Mouse (Mus musculus) lung, embryonic 14.5 days (tissue): ENCODE measurements around the gene Ptprf. TPM values are rescaled to one million over a fixed set of nuclear protein-coding genes. Genes with fewer than 3 reads are reported as not detected.

Experiments
- ATAC-seq: fragments of 200-750 bp; cut with Nextera tagmentation; 2 replicates; pipeline ENCODE4 v1.8.0; 2017; ENCODE audit warnings: mild to moderate bottlenecking, moderate TSS enrichment, moderate library complexity; ENCODE audit not compliant: insufficient read depth
- DNase-seq: peaks from one replicate; pipeline ENCODE4 v3.0.0-alpha.2; 2015
- H3K27ac ChIP-seq: fragments of 300-500 bp; sonication (generic); 2 replicates; pipeline ENCODE4 v1.5.1; 2014; ENCODE audit warnings: low read depth, mild to moderate bottlenecking, moderate library complexity
- H3K27me3 ChIP-seq: fragments of 300-500 bp; sonication (generic); 2 replicates; pipeline ENCODE4 v1.6.1; 2014; ENCODE audit warnings: low read length, control low read depth; ENCODE audit not compliant: insufficient read depth
- H3K36me3 ChIP-seq: fragments of 300-500 bp; sonication (generic); 2 replicates; pipeline ENCODE4 v1.6.1; 2014; ENCODE audit warnings: control low read depth; ENCODE audit not compliant: insufficient read depth
- H3K4me1 ChIP-seq: fragments of 300-500 bp; sonication (generic); 2 replicates; pipeline ENCODE4 v1.6.1; 2014; ENCODE audit warnings: antibody characterized with exemption, control low read depth; ENCODE audit not compliant: insufficient read depth
- H3K4me2 ChIP-seq: fragments of 300-500 bp; sonication (generic); 2 replicates; pipeline ENCODE4 v1.6.1; 2014; ENCODE audit warnings: mild to moderate bottlenecking
- H3K4me3 ChIP-seq: fragments of 300-500 bp; sonication (generic); 2 replicates; pipeline ENCODE4 v1.5.1; 2014; ENCODE audit warnings: low read depth, low read length
- H3K9ac ChIP-seq: fragments of 300-500 bp; sonication (generic); 2 replicates; pipeline ENCODE4 v1.6.1; 2014
- H3K9me3 ChIP-seq: fragments of 300-500 bp; sonication (generic); 2 replicates; pipeline ENCODE4 v1.6.1; 2016; ENCODE audit warnings: low read depth, low read length, control low read depth
- CTCF ChIP-seq: IDR thresholded peaks from 2 replicates; pipeline ENCODE4 v1.5.1; 2016; ENCODE audit warnings: antibody characterized with exemption, low read depth
- WGBS: fragments of 180-500 bp; shearing (Covaris S2); extraction: QIAGEN DNeasy Blood & Tissue Kit; methylation state at CpG from one replicate; pipeline ENCODE4 v1.1.7; 2014; 5-methylcytosine and 5-hydroxymethylcytosine counted together
- polyA plus RNA-seq: library from polyadenylated mRNA; unstranded; fragments of >200 nt; fragmentation: Nextera tagmentation; extraction: Ambion mirVana; gene quantifications from 2 replicates; pipeline ENCODE4 v1.2.1, GENCODE M21; 2014

Ptprf gene
- polyA plus RNA-seq, 1 experiment from 2014 or later = 75.7 TPM

DNA sequence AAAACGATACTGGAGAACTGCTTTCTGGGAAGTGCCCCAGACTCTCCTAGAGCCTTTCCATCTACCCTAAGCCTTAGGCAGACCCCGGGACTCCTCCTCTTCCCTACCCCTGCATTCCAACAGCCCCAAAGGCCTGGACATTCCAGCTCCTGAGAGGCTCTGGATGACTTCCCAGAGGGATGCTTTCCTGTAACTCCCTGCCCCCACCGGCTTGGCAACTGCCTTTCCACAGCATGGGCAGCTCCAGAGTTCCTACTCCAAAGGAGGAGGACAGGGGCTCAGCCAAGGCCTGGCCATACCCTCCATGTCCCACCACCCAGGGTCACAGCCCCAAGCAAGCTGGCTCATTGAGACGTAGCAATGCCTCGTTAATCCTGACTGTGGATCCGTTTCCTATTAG, 21.2 kb downstream of the Ptprf start:
- DNase-seq = peak; percentile 87
- peaks cover 64% of the 10 kb centered on the region for H3K36me3 ChIP-seq
- peak overlapping the region; percentile 70 for H3K27ac ChIP-seq
- no peak overlapping the region for H3K9ac ChIP-seq
- peaks cover 9% of the 10 kb centered on the region for H3K4me1 ChIP-seq
- H3K4me2 ChIP-seq = no peak overlapping the region
- ATAC-seq = peak; percentile 62
- no peak for TF ChIP-seq CTCF
- no peaks in the 10 kb centered on the region for H3K27me3 ChIP-seq
- no peaks in the 10 kb centered on the region for H3K9me3 ChIP-seq
- 52% methylated on average over 6 of the region's 6 CpGs for WGBS
- H3K4me3 ChIP-seq = no peak overlapping the region

DNA sequence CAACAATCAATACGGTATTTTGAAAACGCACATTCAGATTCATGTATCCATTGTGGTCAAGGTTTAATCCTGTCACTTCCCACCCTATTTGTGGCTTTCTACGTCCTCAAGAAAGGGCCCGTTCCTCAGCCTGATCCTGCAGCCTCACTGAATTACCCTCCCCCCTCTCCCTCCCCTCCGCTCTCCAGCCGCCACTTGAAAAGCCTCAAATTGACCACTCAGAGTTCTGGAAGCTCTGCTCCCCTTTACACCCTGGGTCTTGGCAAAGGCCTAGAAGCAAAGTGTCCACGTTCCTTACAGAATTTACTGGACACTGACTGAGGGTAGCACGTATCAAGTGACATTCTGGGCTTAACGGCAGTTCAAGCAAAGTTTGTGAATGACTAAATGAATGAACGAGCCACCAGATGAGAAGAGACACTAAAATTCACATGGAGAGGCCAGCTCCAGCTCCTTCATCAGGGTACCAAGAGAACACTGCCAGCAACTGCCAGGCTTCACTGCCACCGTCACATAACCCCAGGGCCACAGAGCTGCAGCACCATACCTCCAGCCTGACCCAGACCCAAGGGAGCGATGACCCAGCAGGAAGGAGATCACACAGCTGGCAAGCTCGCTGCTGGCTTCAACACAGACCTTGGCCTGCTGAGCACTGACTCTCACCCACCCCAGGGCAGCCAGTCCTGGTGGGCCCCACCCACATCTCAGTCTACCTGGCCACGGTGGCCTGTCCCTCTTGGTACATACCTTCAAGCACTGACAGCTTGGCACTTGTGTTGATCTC, 22.6 kb downstream of the Ptprf start:
- Histone ChIP-seq H3K9ac (no peak overlapping the region), H3K4me3 (no peak overlapping the region), H3K9me3 (no peaks in the 10 kb centered on the region), H3K27ac (peak overlapping the region; percentile 0; the same call in 1 of the 2 replicates), H3K4me2 (no peak overlapping the region), H3K4me1 (peaks cover 9% of the 10 kb centered on the region; the same call in 1 of the 2 replicates), H3K27me3 (no peaks in the 10 kb centered on the region), H3K36me3 (peaks cover 66% of the 10 kb centered on the region)
- no peak for TF ChIP-seq CTCF
- 75% methylated on average over 14 of the region's 14 CpGs for WGBS
- ATAC-seq = no peak
- no peak for DNase-seq

DNA sequence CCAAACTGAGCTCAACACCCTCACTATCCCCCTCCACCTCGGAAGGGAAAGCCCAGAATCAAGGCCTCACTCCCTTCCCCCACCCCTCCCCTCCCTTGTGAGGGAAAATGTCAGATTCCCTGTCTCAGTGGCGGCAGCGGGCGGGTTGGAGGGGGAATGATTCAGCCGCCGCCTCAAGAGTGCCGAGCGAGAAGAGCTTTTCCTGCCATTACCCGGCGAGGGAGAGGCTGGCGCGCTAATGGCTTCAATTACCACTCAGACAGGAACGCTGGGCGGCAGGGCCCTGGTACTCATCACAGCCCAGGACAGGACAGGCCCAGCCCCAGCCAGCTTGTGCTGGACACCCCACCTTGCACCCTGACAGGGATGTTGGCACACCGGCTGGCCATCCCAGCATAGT, 25.6 kb downstream of the Ptprf start:
- H3K27me3 ChIP-seq = no peaks in the 10 kb centered on the region
- H3K4me1 ChIP-seq = peaks cover 15% of the 10 kb centered on the region; the same call in 1 of the 2 replicates
- no peak overlapping the region for H3K4me3 ChIP-seq
- H3K9me3 ChIP-seq = no peaks in the 10 kb centered on the region
- 29% methylated on average over 15 of the region's 15 CpGs for WGBS
- peak overlapping the region; percentile 65; the same call in 1 of the 2 replicates for H3K27ac ChIP-seq
- no peak overlapping the region for H3K9ac ChIP-seq
- peak; percentile 45 for DNase-seq
- no peak for ATAC-seq
- H3K36me3 ChIP-seq = peaks cover 55% of the 10 kb centered on the region
- TF ChIP-seq CTCF = no peak
- H3K4me2 ChIP-seq = no peak overlapping the region

DNA sequence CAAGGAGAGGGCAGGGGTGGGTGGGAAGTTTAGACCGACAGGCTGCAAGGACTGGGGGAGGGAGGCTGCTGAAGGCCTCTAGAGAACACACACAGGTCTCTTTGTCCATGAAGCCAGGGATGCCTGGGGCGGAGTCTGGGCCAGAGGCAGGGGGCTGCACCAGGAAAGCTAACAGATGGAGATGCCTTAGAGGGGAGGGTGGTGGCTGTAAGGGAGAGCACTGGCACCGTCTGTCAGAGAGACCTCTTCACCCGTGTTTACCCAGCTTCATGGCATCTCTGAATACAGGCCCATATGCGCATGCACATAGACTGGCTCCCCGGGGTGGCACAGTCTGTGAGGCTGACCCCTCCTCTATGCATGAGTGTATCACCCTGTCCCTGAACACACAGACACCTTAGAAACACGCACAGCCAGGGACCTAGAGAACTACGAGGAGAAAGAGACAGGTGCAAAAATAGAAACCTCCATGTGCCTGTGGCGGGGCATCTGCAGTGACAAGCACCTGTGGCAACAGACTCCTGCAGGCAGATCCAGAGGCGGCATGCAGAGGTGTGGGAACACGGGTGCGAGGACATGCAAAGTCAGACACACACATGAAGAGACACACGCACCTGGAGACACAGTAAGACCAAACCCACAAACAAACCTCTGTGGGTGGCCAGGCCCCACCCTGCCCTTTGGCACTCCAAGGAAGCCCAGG, 29.3 kb downstream of the Ptprf start:
- no peak overlapping the region for H3K4me3 ChIP-seq
- no peak overlapping the region for H3K9ac ChIP-seq
- peak overlapping the region; percentile 79 for H3K27ac ChIP-seq
- no peaks in the 10 kb centered on the region for H3K9me3 ChIP-seq
- peaks cover 9% of the 10 kb centered on the region; the same call in 1 of the 2 replicates for H3K4me1 ChIP-seq
- H3K27me3 ChIP-seq = no peaks in the 10 kb centered on the region
- DNase-seq = peak; percentile 40
- 45% methylated on average over 13 of the region's 13 CpGs for WGBS
- H3K36me3 ChIP-seq = peaks cover 42% of the 10 kb centered on the region
- ATAC-seq = peak; percentile 37; the same call in 1 of the 2 replicates
- H3K4me2 ChIP-seq = peak overlapping the region; percentile 87
- no peak for TF ChIP-seq CTCF

DNA sequence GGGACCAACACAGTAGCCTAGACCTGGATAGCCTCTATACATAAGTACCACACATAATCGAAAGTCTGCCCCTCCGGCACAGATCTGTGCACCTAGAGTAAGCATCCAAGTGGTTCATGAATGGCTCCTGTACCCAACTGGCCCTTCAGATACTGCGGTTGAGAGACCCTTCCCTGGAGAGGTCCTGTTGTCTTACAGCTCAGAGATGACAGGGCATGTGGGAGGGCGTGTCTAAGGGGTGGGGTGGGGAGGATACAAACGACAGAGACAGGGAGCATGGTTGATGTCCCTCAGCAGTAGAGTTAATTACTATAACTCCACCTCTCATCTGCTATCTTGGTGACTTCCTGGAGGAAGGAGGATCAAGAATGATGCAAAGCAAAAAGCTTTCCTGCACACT, 29.9 kb downstream of the Ptprf start:
- H3K27ac ChIP-seq = peak overlapping the region; percentile 79
- H3K9me3 ChIP-seq = no peaks in the 10 kb centered on the region
- H3K4me2 ChIP-seq = peak overlapping the region; percentile 87
- H3K36me3 ChIP-seq = peaks cover 43% of the 10 kb centered on the region
- no peak for TF ChIP-seq CTCF
- DNase-seq (no peak), ATAC-seq (no peak)
- WGBS = 20% methylated on average over 5 of the region's 5 CpGs
- H3K4me3 ChIP-seq = peak overlapping the region; percentile 48
- H3K4me1 ChIP-seq = peaks cover 9% of the 10 kb centered on the region; the same call in 1 of the 2 replicates
- no peaks in the 10 kb centered on the region for H3K27me3 ChIP-seq
- H3K9ac ChIP-seq = peak overlapping the region; percentile 47

DNA sequence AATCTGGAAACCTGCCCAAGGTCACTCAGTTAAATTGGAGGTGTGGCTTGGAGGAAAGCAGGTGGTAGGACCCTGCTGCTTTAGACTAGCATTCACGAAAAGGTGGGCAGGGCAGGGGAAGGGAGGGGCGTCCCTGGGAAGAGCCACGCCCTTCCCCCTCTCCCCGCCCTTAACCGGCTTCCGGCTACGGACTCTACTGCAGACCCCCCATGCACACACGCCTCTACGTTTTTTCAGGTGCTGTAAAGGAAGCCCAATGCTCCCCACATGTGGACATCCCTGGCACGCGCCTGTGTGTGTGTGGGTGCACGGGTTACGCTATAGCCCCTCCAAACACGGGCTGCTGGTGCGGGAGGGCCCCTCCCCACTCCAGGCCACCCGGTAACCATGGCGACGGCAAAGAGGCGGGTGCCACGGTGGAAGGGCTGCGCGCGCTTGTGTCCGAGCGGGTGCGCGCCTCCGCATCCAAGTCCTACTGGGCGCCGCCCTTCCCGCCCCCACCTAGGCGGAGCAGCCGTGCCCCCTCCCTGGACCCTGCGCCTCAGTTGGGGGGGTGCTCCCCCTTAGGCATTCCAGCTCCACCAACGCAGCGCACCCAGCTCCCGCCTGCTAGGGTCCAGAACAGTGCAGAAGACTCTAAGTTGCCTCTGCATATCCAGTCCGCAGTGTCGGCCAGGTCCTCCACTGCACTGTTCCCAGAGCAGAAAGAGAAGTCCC, 30.5 kb downstream of the Ptprf start:
- no peaks in the 10 kb centered on the region for H3K27me3 ChIP-seq
- H3K27ac ChIP-seq = peak overlapping the region; percentile 79
- H3K4me2 ChIP-seq = peak overlapping the region; percentile 87
- H3K4me1 ChIP-seq = peaks cover 7% of the 10 kb centered on the region; the same call in 1 of the 2 replicates
- H3K9me3 ChIP-seq = no peaks in the 10 kb centered on the region
- H3K9ac ChIP-seq = peak overlapping the region; percentile 47
- no peak for TF ChIP-seq CTCF
- WGBS = under 1% methylated on average over 39 of the region's 39 CpGs
- DNase-seq = peak; percentile 85
- peak overlapping the region; percentile 48 for H3K4me3 ChIP-seq
- peaks cover 43% of the 10 kb centered on the region for H3K36me3 ChIP-seq
- ATAC-seq = peak; percentile 80
